Mouse (Mus musculus) G1E (cell line): ENCODE results near the gene Tomm40. TPM values are rescaled to one million over a fixed set of nuclear protein-coding genes. Genes with fewer than 3 reads are reported as not detected.

ENCODE experiments used
- ATAC-seq: 2 replicates; pipeline ENCODE4 v1.8.0; 2016; ENCODE audit warnings: mild to moderate bottlenecking; ENCODE audit not compliant: insufficient number of reproducible peaks, poor library complexity, low FRiP score, severe bottlenecking; ENCODE audit errors: extremely low read depth
- DNase-seq: peaks from one replicate; pipeline ENCODE4 v3.0.0; 2012; ENCODE audit warnings: low spot score
- H3K27me3 ChIP-seq: 2 replicates; pipeline ENCODE4 v1.6.1; 2012; ENCODE audit warnings: mild to moderate bottlenecking, low read length, inconsistent platforms; ENCODE audit not compliant: insufficient read depth
- H3K36me3 ChIP-seq: replicated peaks from 2 replicates; pipeline ENCODE3; 2012; ENCODE audit warnings: mild to moderate bottlenecking, inconsistent platforms
- H3K4me1 ChIP-seq: 2 replicates; pipeline ENCODE4 v1.6.1; 2012; ENCODE audit warnings: low read depth, low read length, inconsistent platforms, mixed read lengths; ENCODE audit not compliant: insufficient read depth
- H3K4me3 ChIP-seq: 2 replicates; pipeline ENCODE4 v1.5.1; 2012; ENCODE audit warnings: low read depth, mild to moderate bottlenecking, inconsistent platforms, low read length, moderate library complexity, mixed read lengths
- H3K9me3 ChIP-seq: replicated peaks from 2 replicates; pipeline ENCODE4 v1.6.1; 2012; ENCODE audit warnings: inconsistent platforms
- CTCF ChIP-seq: IDR thresholded peaks from 2 replicates; pipeline ENCODE4 v1.5.1; 2012; ENCODE audit warnings: low read depth, low read length, inconsistent platforms, mixed read lengths
- GATA1 ChIP-seq: IDR thresholded peaks from 2 replicates; pipeline ENCODE4 v1.6.1; 2012; ENCODE audit warnings: borderline replicate concordance, low read length, inconsistent platforms, mixed read lengths
- GATA2 ChIP-seq: IDR thresholded peaks from 2 replicates; pipeline ENCODE4 v1.6.1; 2012; ENCODE audit warnings: low read depth, low read length, inconsistent platforms, borderline replicate concordance
- POLR2AphosphoS5 ChIP-seq: IDR thresholded peaks from 2 replicates; pipeline ENCODE4 v1.6.1; 2012; ENCODE audit warnings: low read depth, low read length, inconsistent platforms; ENCODE audit not compliant: insufficient replicate concordance
- TAL1 ChIP-seq: conservative IDR thresholded peaks from 2 replicates; pipeline ENCODE4 v1.6.1; 2012; ENCODE audit warnings: low read depth, low read length, inconsistent platforms, mixed read lengths
- polyA plus RNA-seq: library from polyadenylated mRNA; stranded (reverse); fragments of >175 nt; gene quantifications from 2 replicates; pipeline ENCODE4 v1.2.3, GENCODE M21; 2012
- total RNA-seq, 2 experiments: library from RNA; stranded (forward) in 1 of 2; stranded (reverse) in 1 of 2; fragments of 200-1000 nt in 1 of 2; fragments of >200 nt in 1 of 2; fragmentation: Nextera tagmentation in 1 of 2; gene quantifications; 2 replicates each; pipeline ENCODE4 v1.2.3; 2014 to 2017

The Tomm40 gene
- total and polyA plus RNA-seq, 3 experiments, result 49.1 to 377 (median 75.6) TPM

DNA sequence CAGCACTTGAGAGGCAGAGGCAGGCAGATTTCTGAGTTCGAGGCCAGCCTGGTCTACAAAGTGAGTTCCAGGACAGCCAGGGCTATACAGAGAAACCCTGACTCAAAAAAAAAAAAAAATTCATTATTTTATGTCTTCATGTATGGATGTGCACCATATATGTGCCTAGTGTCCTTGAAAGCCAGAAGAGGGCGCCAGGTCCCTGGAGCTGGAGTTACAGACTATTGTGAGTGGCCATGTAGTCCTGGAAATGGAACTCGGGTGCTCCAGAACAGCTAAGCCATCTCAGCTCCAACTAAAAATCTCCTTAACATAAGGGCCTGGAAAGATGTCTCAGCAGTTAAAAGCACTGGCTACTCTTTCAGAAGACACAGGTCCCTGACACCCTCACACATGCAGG, 48.5 kb downstream of the Tomm40 start:
- no peak for DNase-seq
- peaks cover 52% of the 10 kb centered on the region for H3K4me1 ChIP-seq

GRCm38 (mm10) chr7:19664955-19665841, 50.0 kb downstream of the Tomm40 start, which contains the start of gene Clptm1:
TSS of gene Clptm1 (minus strand) at chr7:19665033.
- Histone ChIP-seq H3K27me3 (peaks cover 6% of the 10 kb centered on the region), H3K4me1 (peaks cover 52% of the 10 kb centered on the region), H3K4me3 (peak within 1 kb of the TSS; percentile 94), H3K9me3 (no peaks in the 10 kb centered on the region), H3K36me3 (peaks cover 36% of the 10 kb centered on the region)
- DNase-seq (peak; percentile 85), ATAC-seq (peak; percentile 73)
- TF ChIP-seq GATA1 (no peak), POLR2AphosphoS5 (no peak), TAL1 (no peak), CTCF (no peak), GATA2 (no peak)

More for the DNA sequence above, 48.5 kb downstream of the Tomm40 start:
- Histone ChIP-seq H3K4me3 (no peak overlapping the region), H3K27me3 (peaks cover 6% of the 10 kb centered on the region), H3K36me3 (peaks cover 21% of the 10 kb centered on the region), H3K9me3 (no peaks in the 10 kb centered on the region)
- no peak for TF ChIP-seq GATA1
- no peak for TF ChIP-seq TAL1
- no peak for TF ChIP-seq POLR2AphosphoS5
- no peak for TF ChIP-seq GATA2
- no peak for TF ChIP-seq CTCF
- ATAC-seq, result no peak

- no peak for TF ChIP-seq TAL1
- no peak for TF ChIP-seq POLR2AphosphoS5
- no peak for TF ChIP-seq GATA1
- no peak for TF ChIP-seq CTCF
- no peak for TF ChIP-seq GATA2
- H3K36me3 ChIP-seq, result peaks cover 43% of the 10 kb centered on the region
- peaks cover 6% of the 10 kb centered on the region for H3K27me3 ChIP-seq
- H3K9me3 ChIP-seq, result no peaks in the 10 kb centered on the region
- H3K4me1 ChIP-seq, result peaks cover 46% of the 10 kb centered on the region
- ATAC-seq (no peak), DNase-seq (no peak)
- peak overlapping the region; percentile 94 for H3K4me3 ChIP-seq
These were observed 50.7 kb downstream of the Tomm40 start for GRCm38 (mm10) chr7:19664455-19664954.

DNA sequence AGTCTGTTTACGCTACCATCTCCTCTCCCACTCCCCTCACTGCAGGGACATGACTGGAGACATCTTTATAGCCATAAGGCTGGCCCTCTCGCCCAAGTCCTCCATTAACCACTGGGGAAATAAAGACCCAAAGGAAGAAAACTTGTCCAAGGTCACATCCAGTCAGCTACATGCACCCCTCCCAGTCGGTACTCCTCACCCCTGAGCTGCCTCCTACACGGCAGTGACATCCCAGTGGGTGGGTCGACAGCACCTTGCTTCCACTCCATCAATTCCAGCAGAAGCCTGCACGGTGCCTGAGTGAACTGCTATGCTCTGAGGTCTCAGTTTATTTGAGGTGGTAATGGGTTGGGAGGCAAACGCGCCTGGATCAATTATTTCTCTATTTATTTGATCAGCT, 51.3 kb downstream of the Tomm40 start:
- H3K4me1 ChIP-seq, result peaks cover 41% of the 10 kb centered on the region
- DNase-seq (peak; percentile 19), ATAC-seq (no peak)
- TF ChIP-seq GATA2, result no peak
- no peak for TF ChIP-seq CTCF
- no peak for TF ChIP-seq POLR2AphosphoS5
- H3K27me3 ChIP-seq, result peaks cover 6% of the 10 kb centered on the region
- no peaks in the 10 kb centered on the region for H3K9me3 ChIP-seq
- peak overlapping the region; percentile 94 for H3K4me3 ChIP-seq
- peaks cover 49% of the 10 kb centered on the region for H3K36me3 ChIP-seq

- TF ChIP-seq GATA2 (no peak), CTCF (no peak), TAL1 (no peak), GATA1 (no peak), POLR2AphosphoS5 (no peak)
- H3K27me3 ChIP-seq, result no peaks in the 10 kb centered on the region
- DNase-seq (no peak), ATAC-seq (no peak)
- H3K4me1 ChIP-seq, result peaks cover 6% of the 10 kb centered on the region; the same call in 1 of the 2 replicates
- H3K36me3 ChIP-seq, result peaks cover 95% of the 10 kb centered on the region
- H3K4me3 ChIP-seq, result no peak overlapping the region
- no peaks in the 10 kb centered on the region for H3K9me3 ChIP-seq
These were observed 62.6 kb downstream of the Tomm40 start for GRCm38 (mm10) chr7:19652614-19653013.

Other genes starting within 250 kb of the Tomm40 start
Only the 20 nearest of the 24 such genes appear.
- 0.53 and 0.92 TPM in 2 replicates for gene Nkpd1, start 197.6 kb downstream of the Tomm40 start, total RNA-seq (2014; fragmentation: Nextera tagmentation)
- gene Nkpd1, start 197.6 kb downstream of the Tomm40 start, total RNA-seq (2017), result 0.22 and 0.41 TPM in 2 replicates
- gene Nkpd1, start 197.6 kb downstream of the Tomm40 start, polyA plus RNA-seq, result 0.55 TPM in 2 replicates
- 22.4 and 23.0 TPM in 2 replicates for gene Ppp1r37, start 152.4 kb downstream of the Tomm40 start, total RNA-seq (2014; fragmentation: Nextera tagmentation)
- 10.9 and 13.1 TPM in 2 replicates for gene Ppp1r37, start 152.4 kb downstream of the Tomm40 start, total RNA-seq (2017)
- 68.4 and 71.2 TPM in 2 replicates for gene Ppp1r37, start 152.4 kb downstream of the Tomm40 start, polyA plus RNA-seq
- gene Zfp296, start 138.2 kb downstream of the Tomm40 start, total RNA-seq (2014; fragmentation: Nextera tagmentation), result 0.53 and 0.97 TPM in 2 replicates
- gene Zfp296, start 138.2 kb downstream of the Tomm40 start, total RNA-seq (2017), result 0.81 and 0.82 TPM in 2 replicates
- gene Zfp296, start 138.2 kb downstream of the Tomm40 start, polyA plus RNA-seq, result 3.4 TPM in 2 replicates
- gene Gemin7, start 137.8 kb downstream of the Tomm40 start, total RNA-seq (2014; fragmentation: Nextera tagmentation), result 50.8 and 51.2 TPM in 2 replicates
- 25.8 and 31.3 TPM in 2 replicates for gene Gemin7, start 137.8 kb downstream of the Tomm40 start, total RNA-seq (2017)
- 52.7 and 55.4 TPM in 2 replicates for gene Gemin7, start 137.8 kb downstream of the Tomm40 start, polyA plus RNA-seq
- 25.8 and 41.4 TPM in 2 replicates for gene Clasrp, start 111.0 kb downstream of the Tomm40 start, total RNA-seq (2014; fragmentation: Nextera tagmentation)
- gene Clasrp, start 111.0 kb downstream of the Tomm40 start, total RNA-seq (2017), result 34.2 and 35.1 TPM in 2 replicates
- 153 and 172 TPM in 2 replicates for gene Clasrp, start 111.0 kb downstream of the Tomm40 start, polyA plus RNA-seq
- gene Relb, start 86.0 kb downstream of the Tomm40 start, total RNA-seq (2014; fragmentation: Nextera tagmentation), result 1.5 and 1.9 TPM in 2 replicates
- 1.5 and 2.0 TPM in 2 replicates for gene Relb, start 86.0 kb downstream of the Tomm40 start, total RNA-seq (2017)
- 1.1 and 1.2 TPM in 2 replicates for gene Relb, start 86.0 kb downstream of the Tomm40 start, polyA plus RNA-seq
- 70.0 and 75.5 TPM in 2 replicates for gene Clptm1, start 50.4 kb downstream of the Tomm40 start, total RNA-seq (2014; fragmentation: Nextera tagmentation)
- 26.0 and 28.6 TPM in 2 replicates for gene Clptm1, start 50.4 kb downstream of the Tomm40 start, total RNA-seq (2017)
- gene Clptm1, start 50.4 kb downstream of the Tomm40 start, polyA plus RNA-seq, result 74.8 and 93.4 TPM in 2 replicates
- not detected in 2 replicates for gene Apoc2, start 37.5 kb downstream of the Tomm40 start, total RNA-seq (2014; fragmentation: Nextera tagmentation)
- not detected in 2 replicates for gene Apoc2, start 37.5 kb downstream of the Tomm40 start, total RNA-seq (2017)
- gene Apoc2, start 37.5 kb downstream of the Tomm40 start, polyA plus RNA-seq, result not detected in 2 replicates
- gene Gm44805, start 34.0 kb downstream of the Tomm40 start, total RNA-seq (2014; fragmentation: Nextera tagmentation), result not detected in 2 replicates
- not detected in 2 replicates for gene Gm44805, start 34.0 kb downstream of the Tomm40 start, total RNA-seq (2017)
- not detected in 2 replicates for gene Gm44805, start 34.0 kb downstream of the Tomm40 start, polyA plus RNA-seq
- gene Apoc4, start 34.0 kb downstream of the Tomm40 start, total RNA-seq (2014; fragmentation: Nextera tagmentation), result not detected in 2 replicates
- 0.27 TPM in 1 of 2 replicates, not detected in the other for gene Apoc4, start 34.0 kb downstream of the Tomm40 start, total RNA-seq (2017)
- gene Apoc4, start 34.0 kb downstream of the Tomm40 start, polyA plus RNA-seq, result 0.22 TPM in 1 of 2 replicates, not detected in the other
- 12.3 and 14.9 TPM in 2 replicates for gene Apoc1, start 22.8 kb downstream of the Tomm40 start, total RNA-seq (2014; fragmentation: Nextera tagmentation)
- gene Apoc1, start 22.8 kb downstream of the Tomm40 start, total RNA-seq (2017), result 4.8 and 7.0 TPM in 2 replicates
- 9.5 and 15.3 TPM in 2 replicates for gene Apoc1, start 22.8 kb downstream of the Tomm40 start, polyA plus RNA-seq
- gene Apoe, start 16.2 kb downstream of the Tomm40 start, total RNA-seq (2014; fragmentation: Nextera tagmentation), result 7.4 and 8.1 TPM in 2 replicates
- 19.9 TPM in 2 replicates for gene Apoe, start 16.2 kb downstream of the Tomm40 start, total RNA-seq (2017)
- 28.6 and 28.7 TPM in 2 replicates for gene Apoe, start 16.2 kb downstream of the Tomm40 start, polyA plus RNA-seq
- gene Nectin2, start 35.0 kb upstream of the Tomm40 start, total RNA-seq (2014; fragmentation: Nextera tagmentation), result 14.2 and 17.2 TPM in 2 replicates
- 9.7 and 11.4 TPM in 2 replicates for gene Nectin2, start 35.0 kb upstream of the Tomm40 start, total RNA-seq (2017)
- gene Nectin2, start 35.0 kb upstream of the Tomm40 start, polyA plus RNA-seq, result 34.9 and 35.8 TPM in 2 replicates
- not detected in 2 replicates for gene Bcam, start 55.6 kb upstream of the Tomm40 start, total RNA-seq (2014; fragmentation: Nextera tagmentation)
- gene Bcam, start 55.6 kb upstream of the Tomm40 start, total RNA-seq (2017), result 0.05 TPM in 1 of 2 replicates, not detected in the other
- not detected in 2 replicates for gene Bcam, start 55.6 kb upstream of the Tomm40 start, polyA plus RNA-seq
- gene Cblc, start 81.4 kb upstream of the Tomm40 start, total RNA-seq (2014; fragmentation: Nextera tagmentation), result not detected in 2 replicates
- gene Cblc, start 81.4 kb upstream of the Tomm40 start, total RNA-seq (2017), result not detected in 2 replicates
- not detected in 2 replicates for gene Cblc, start 81.4 kb upstream of the Tomm40 start, polyA plus RNA-seq
- gene Bcl3, start 107.3 kb upstream of the Tomm40 start, total RNA-seq (2014; fragmentation: Nextera tagmentation), result 2.7 TPM in 1 of 2 replicates, not detected in the other
- 0.71 and 1.1 TPM in 2 replicates for gene Bcl3, start 107.3 kb upstream of the Tomm40 start, total RNA-seq (2017)
- 6.1 and 6.6 TPM in 2 replicates for gene Bcl3, start 107.3 kb upstream of the Tomm40 start, polyA plus RNA-seq
- not detected in 2 replicates for gene Gm19345, start 136.6 kb upstream of the Tomm40 start, total RNA-seq (2014; fragmentation: Nextera tagmentation)
- not detected in 2 replicates for gene Gm19345, start 136.6 kb upstream of the Tomm40 start, total RNA-seq (2017)
- not detected in 2 replicates for gene Gm19345, start 136.6 kb upstream of the Tomm40 start, polyA plus RNA-seq
- gene Ceacam16, start 145.9 kb upstream of the Tomm40 start, total RNA-seq (2014; fragmentation: Nextera tagmentation), result 1.7 and 4.1 TPM in 2 replicates
- 2.3 and 2.8 TPM in 2 replicates for gene Ceacam16, start 145.9 kb upstream of the Tomm40 start, total RNA-seq (2017)
- 2.2 and 3.2 TPM in 2 replicates for gene Ceacam16, start 145.9 kb upstream of the Tomm40 start, polyA plus RNA-seq
- not detected in 2 replicates for gene Ceacam19, start 172.5 kb upstream of the Tomm40 start, total RNA-seq (2014; fragmentation: Nextera tagmentation)
- gene Ceacam19, start 172.5 kb upstream of the Tomm40 start, total RNA-seq (2017), result 0.05 TPM in 1 of 2 replicates, not detected in the other
- gene Ceacam19, start 172.5 kb upstream of the Tomm40 start, polyA plus RNA-seq, result not detected in 2 replicates
- not detected in 2 replicates for gene Pvr, start 205.7 kb upstream of the Tomm40 start, total RNA-seq (2014; fragmentation: Nextera tagmentation)
- gene Pvr, start 205.7 kb upstream of the Tomm40 start, total RNA-seq (2017), result 0.17 and 0.33 TPM in 2 replicates
- not detected in 2 replicates for gene Pvr, start 205.7 kb upstream of the Tomm40 start, polyA plus RNA-seq